Mouse (Mus musculus) mature B cell (primary cell): ENCODE results near the gene Fn1.

ENCODE experiments used
- in situ Hi-C: fragments of 300-500 bp; cut with MboI; formaldehyde crosslinking; loops from 2 replicates; pipeline ENCODE4 v1.14.3; 2019

Fn1 gene

GRCm38 (mm10) chr1:71605751-71606150, 47.2 kb downstream of the Fn1 start:
- in situ Hi-C loops, result no loop called here

DNA sequence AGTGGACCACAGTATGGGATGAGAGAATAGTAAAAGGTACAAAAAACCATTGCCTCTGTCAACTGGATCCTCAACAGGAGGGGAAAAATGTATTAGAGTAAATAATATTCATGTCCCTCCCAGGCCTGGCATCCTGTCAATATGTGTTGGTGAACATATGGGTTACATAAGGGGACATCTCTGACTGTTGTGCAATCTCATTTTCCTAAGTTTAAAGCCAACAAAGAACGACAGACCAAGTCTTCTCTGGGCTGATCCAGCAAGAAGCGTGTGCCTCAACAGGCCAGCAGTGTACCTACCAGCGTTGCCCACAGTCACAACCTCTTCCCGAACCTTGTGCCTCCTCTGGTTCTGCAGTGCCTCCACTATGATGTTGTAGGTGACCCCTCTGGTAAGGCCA, 57.6 kb downstream of the Fn1 start:
- in situ Hi-C loops, result no loop called here

DNA sequence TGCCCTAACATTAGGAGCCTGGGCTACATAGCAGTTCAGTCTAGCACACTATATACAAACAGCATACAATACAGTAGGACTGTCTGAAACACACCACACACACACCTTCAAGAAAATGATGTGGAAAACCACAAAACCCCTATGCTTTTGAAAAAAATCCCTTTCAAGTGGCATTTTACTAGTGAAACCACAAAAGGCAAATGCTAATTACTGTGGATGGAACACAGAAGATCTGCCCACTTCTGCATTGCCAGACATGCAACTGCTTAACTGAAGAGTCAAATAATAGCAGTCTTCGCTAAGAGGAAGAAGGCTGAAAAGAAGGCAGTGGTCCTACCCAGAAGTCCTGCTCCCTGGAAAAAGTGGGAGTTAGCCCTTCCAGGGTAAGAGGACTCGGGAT, 58.7 kb downstream of the Fn1 start:
- in situ Hi-C loops, result no loop called here

DNA sequence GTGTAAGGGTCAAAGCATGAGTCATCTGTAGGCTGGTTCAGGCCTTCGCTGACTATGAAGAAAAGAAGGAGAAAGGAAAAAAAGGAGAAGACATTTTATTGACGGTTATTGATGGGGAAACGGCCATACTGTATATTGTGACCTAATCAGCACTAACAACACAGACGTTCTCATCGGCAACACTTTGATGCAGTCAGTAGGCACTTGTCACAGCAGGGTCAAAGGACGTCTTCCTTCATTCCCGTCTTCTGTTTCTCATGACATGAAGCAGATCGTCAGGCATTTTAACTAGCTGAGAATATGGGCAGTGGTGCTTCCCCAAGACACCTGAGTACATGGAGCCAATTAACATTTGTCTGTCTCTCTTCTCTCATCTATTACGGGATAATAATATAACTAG, 59.8 kb downstream of the Fn1 start:
- in situ Hi-C loops, result no loop called here

GRCm38 (mm10) chr1:71590038-71590437, 63.0 kb downstream of the Fn1 start:
- in situ Hi-C loops, result no loop called here

GRCm38 (mm10) chr1:71586658-71587057, 66.3 kb downstream of the Fn1 start:
- in situ Hi-C loops, result no loop called here

GRCm38 (mm10) chr1:71583900-71584299, 69.1 kb downstream of the Fn1 start:
- in situ Hi-C loops, result no loop called here

- in situ Hi-C loops, result no loop called here
Observed at GRCm38 (mm10) chr1:71583302-71583701, 69.7 kb downstream of the Fn1 start.

- in situ Hi-C loops, result no loop called here
Observed at GRCm38 (mm10) chr1:71580408-71580807, 72.6 kb downstream of the Fn1 start.

GRCm38 (mm10) chr1:71579526-71579925, 73.5 kb downstream of the Fn1 start:
- in situ Hi-C loops, result no loop called here

GRCm38 (mm10) chr1:71576837-71577236, 76.2 kb downstream of the Fn1 start:
- in situ Hi-C loops, result no loop called here

GRCm38 (mm10) chr1:71575987-71576386, 77.0 kb downstream of the Fn1 start:
- in situ Hi-C loops, result no loop called here

GRCm38 (mm10) chr1:71570116-71570515, 82.9 kb downstream of the Fn1 start:
- in situ Hi-C loops, result loop anchor here (25.0 kb wide), 1 partner anchor 1017 kb away; the partner anchor contains the start of gene Smarcal1

DNA sequence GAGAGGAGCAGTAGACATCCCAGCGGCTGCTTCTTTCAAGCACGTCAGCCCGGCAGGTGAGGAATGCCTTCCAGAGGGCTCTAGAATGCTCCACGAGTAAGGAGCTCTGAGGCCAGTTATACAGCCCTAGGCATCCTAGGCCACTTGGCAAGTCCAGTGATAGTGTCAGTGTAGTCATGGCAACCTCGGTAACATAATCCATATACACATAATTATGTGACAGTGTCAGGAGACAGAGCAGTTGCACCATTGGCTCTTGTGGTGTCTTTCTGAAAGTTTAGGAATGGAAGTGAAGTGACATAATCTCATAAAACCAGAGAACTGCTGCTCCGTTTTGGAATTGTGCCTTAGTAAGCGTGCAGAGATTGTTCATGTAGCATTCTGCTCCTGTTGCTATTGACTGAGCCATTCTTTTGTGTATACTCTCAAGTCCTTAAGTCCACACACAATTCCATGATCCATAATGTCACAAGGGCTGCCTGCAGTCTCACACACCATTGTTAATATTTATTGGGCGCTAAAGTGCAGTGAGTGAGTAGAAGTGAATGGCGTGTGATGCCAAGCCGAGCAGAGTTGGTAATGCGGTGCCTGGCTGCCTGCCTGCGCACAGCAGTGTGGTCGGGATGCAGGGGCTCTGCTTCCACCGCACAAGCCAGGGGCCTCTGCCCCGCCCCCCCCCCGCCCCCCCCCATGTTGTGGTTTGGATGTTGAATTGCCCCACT, 85.0 kb downstream of the Fn1 start:
- in situ Hi-C loops, result loop anchor here (25.0 kb wide), 1 partner anchor 1019 kb away; the partner anchor contains the start of gene Smarcal1

DNA sequence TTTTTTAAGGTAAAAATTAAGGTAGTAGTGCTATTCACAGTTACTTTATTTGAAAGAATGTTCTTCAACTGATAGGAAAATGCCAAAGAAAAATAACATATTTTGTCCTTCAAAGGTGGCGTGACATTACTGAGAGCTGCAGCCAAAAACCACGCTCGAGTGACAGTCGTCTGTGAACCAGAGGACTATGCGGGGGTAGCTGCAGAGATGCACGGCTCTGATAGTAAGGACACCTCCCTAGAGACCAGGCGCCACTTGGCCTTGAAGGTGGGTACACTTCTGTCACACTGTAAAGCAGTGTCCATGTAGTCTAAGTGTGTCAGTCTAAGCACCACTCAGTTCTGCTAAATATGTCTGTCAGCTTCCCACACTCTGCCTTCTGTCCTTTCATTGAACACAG, 88.7 kb downstream of the Fn1 start:
- in situ Hi-C loops, result loop anchor here (25.0 kb wide), 1 partner anchor 1023 kb away; the partner anchor contains the start of gene Smarcal1

GRCm38 (mm10) chr1:71560626-71561025, 92.4 kb downstream of the Fn1 start:
- in situ Hi-C loops, result loop anchor here (25.0 kb wide), 1 partner anchor 1027 kb away; the partner anchor contains the start of gene Smarcal1

GRCm38 (mm10) chr1:71556688-71557612, 96.0 kb downstream of the Fn1 start, which contains the start of gene Atic:
TSS of gene Atic (plus strand) at chr1:71557150.
- in situ Hi-C loops, result loop anchor here (25.0 kb wide), 1 partner anchor 1030 kb away; the partner anchor contains the start of gene Smarcal1

DNA sequence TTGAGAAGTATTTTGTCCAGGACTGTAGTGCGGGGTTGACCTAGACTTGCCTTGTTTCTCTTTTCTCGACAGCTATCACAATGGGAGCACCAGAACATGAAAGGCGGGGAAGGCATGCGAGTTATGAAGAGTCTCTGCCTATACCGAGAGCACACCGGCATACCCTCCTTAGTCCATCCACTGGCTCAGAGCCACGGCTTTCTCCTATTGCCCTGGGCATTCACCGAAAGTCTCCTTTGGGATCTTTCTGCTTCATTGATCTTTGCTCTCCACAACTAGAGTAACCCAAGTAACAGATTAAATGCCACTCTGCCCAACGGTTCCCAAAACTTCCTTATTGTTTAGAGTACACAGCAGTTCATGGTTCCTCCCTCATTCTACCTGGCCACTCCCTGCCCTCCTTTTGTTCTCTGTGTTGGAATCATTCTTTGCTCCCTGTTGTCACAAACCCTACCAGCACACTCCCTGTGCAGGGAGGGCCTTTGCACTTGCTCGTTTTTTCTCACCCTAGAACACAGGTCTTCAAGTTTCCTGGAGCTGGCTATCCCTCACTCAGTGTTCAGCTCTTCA, 102.3 kb downstream of the Fn1 start:
- in situ Hi-C loops, result loop anchor here (25.0 kb wide), 1 partner anchor 1037 kb away; the partner anchor contains the start of gene Smarcal1

DNA sequence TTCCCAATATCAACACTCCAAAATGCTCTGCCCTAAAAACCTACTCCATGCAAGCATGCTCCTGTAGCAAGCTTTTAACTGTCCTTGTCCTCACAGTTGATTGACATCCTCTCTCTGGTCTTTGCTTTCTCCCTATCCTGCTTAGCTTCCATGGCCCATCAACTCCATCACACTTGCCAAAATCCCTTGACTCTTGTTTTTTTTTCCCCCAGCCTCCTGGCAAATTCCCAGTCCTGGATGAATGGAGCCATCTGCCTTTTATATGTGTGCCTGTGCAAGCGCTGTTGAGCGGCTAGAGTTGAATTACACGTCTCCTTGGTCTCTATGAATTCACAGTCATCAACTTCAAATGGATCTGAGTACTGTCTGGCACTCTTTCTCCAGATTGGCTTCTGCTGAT, 112.6 kb downstream of the Fn1 start:
- in situ Hi-C loops, result no loop called here

DNA sequence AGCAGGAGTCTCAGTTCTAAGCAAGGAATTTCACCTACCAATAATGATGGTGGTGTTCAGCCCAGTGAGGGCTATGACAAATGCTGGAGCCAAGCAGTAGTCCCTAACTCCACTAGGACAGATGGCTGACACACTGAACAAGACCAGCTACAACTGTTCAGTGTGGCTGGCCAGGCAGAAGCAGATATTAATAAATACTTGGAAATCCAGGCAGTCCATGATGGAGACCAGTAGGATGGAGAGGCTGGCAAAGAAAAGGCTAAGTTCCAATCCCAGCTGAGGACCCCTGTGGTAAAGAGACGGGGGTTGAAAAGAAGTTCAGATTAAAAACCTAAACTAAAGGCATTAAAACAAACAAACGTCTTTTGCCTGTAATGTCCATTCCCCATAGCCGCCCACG, 113.4 kb downstream of the Fn1 start:
- in situ Hi-C loops, result no loop called here
